Mouse (Mus musculus) heart, embryonic 13.5 days (tissue): ENCODE results near the gene Zswim8. TPM values are rescaled to one million over a fixed set of nuclear protein-coding genes. Genes with fewer than 3 reads are reported as not detected.
A peak's percentile ranks its signal among the peaks of the same experiment; 100 is the strongest.

Source experiments
- ATAC-seq: fragments of 200-750 bp; cut with Nextera tagmentation; 2 replicates; pipeline ENCODE4 v1.8.0; 2017; ENCODE audit warnings: moderate TSS enrichment; ENCODE audit not compliant: insufficient number of reproducible peaks, low FRiP score, low TSS enrichment; ENCODE audit errors: extremely low read depth
- H3K27ac ChIP-seq: fragments of 300-500 bp; sonication (generic); replicated peaks from 2 replicates; pipeline ENCODE4 v1.5.1; 2015; ENCODE audit warnings: moderate library complexity, mild to moderate bottlenecking, inconsistent platforms
- H3K27me3 ChIP-seq: fragments of 300-500 bp; sonication (generic); replicated peaks from 2 replicates; pipeline ENCODE4 v1.6.1; 2015; ENCODE audit warnings: mild to moderate bottlenecking, inconsistent platforms
- H3K36me3 ChIP-seq: fragments of 300-500 bp; sonication (generic); 2 replicates; pipeline ENCODE4 v1.6.1; 2015; ENCODE audit warnings: mild to moderate bottlenecking, inconsistent platforms
- H3K4me1 ChIP-seq: fragments of 300-500 bp; sonication (generic); 2 replicates; pipeline ENCODE4 v1.6.1; 2015; ENCODE audit warnings: inconsistent platforms
- H3K4me2 ChIP-seq: fragments of 300-500 bp; sonication (generic); 2 replicates; pipeline ENCODE4 v1.6.1; 2015; ENCODE audit warnings: inconsistent platforms, mild to moderate bottlenecking, moderate library complexity
- H3K4me3 ChIP-seq: fragments of 300-500 bp; sonication (generic); 2 replicates; pipeline ENCODE4 v1.5.1; 2015; ENCODE audit warnings: moderate library complexity, mild to moderate bottlenecking, inconsistent platforms
- H3K9ac ChIP-seq: fragments of 300-500 bp; sonication (generic); 2 replicates; pipeline ENCODE4 v1.6.1; 2015; ENCODE audit warnings: inconsistent platforms, mild to moderate bottlenecking, moderate library complexity
- H3K9me3 ChIP-seq: fragments of 300-500 bp; sonication (generic); 2 replicates; pipeline ENCODE4 v1.6.1; 2016; ENCODE audit warnings: inconsistent platforms
- WGBS: fragments of 180-500 bp; shearing (Covaris S2); methylation state at CpG from one replicate; pipeline ENCODE4 v1.1.7; 2015; ENCODE audit warnings: mixed read lengths; 5-methylcytosine and 5-hydroxymethylcytosine counted together
- polyA plus RNA-seq: library from polyadenylated mRNA; unstranded; fragments of >200 nt; fragmentation: Nextera tagmentation; extraction: Ambion mirVana; gene quantifications from 2 replicates; pipeline ENCODE4 v1.2.1, GENCODE M21; 2015

Gene Zswim8
- polyA plus RNA-seq, 1 experiment from 2014 or later = 23.4 TPM

DNA sequence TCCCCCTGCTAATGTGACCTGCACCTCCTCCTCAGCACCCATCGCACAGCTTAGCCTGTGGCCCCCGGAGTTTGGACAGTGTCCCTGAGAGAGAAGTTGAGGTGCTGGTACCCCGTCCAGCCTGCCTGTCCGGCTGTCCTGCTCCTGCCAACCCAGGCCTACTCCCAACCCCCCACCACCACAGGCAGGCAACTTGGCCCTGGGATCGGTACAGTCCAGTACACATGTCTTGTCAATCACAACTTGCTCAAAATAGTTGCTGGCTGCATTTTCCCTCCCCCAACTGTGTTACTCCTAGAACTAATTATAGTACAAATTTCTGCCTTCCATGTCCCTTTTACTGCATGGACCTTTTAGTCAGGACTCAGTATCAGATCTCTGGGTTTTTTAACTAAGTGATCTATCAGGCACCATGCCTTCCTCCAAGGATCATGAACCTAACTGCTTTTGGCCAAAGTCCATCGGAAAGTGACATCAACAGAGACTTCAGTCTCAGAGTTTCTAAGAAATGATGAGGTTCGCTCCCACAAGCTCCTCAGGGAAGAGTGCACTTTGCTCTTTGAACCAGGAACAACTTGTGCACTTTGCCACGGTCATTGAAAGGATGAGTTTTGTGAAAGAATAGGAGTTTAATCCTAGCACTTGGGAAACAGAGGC lies 39.1 kb upstream of the Zswim8 start, which contains the start of gene Synpo2l:
Gene Synpo2l, minus strand, starts transcription at position 201 of the 657 bp plus-strand sequence.
- 42% methylated on average over 8 of the region's 8 CpGs for WGBS

DNA sequence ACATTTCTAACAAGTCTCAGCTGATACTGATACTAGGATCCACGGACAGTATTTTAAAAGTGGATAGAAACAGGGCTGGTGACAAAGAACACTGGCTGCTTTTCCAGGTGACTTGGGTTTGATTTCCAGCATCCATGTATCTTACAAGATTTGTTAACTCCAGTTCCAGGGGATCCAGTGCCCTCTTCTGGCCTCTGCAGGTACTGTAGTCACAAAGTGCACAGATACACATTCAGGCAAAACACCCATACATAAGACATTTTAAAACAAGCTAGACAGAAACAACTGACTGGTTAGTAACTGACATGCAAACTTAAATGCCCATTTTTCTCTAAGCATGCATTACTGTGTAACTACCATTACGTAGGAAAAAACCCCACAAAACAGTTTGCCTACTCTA lies 34.4 kb upstream of the Zswim8 start:
- 84% methylated on average over 2 of the region's 2 CpGs for WGBS
- Histone ChIP-seq H3K36me3 (peaks cover 24% of the 10 kb centered on the region), H3K27ac (0 out of 2 replicates have a peak overlapping the region, but pooled peaks have one; percentile 12), H3K9ac (no peak overlapping the region), H3K4me3 (peak overlapping the region; percentile 74; the same call in 1 of the 2 replicates), H3K27me3 (0 out of 2 replicates have a peak, but pooled peaks cover 3% of the 10 kb centered on the region), H3K4me1 (peaks cover 27% of the 10 kb centered on the region), H3K9me3 (no peaks in the 10 kb centered on the region), H3K4me2 (peak overlapping the region; percentile 77)
- ATAC-seq = no peak

More for the DNA sequence above, 39.1 kb upstream of the Zswim8 start, which contains the start of gene Synpo2l:
- Histone ChIP-seq H3K36me3 (no peaks in the 10 kb centered on the region), H3K9ac (peak within 1 kb of the TSS; percentile 82), H3K27ac (peak within 1 kb of the TSS; percentile 98), H3K4me2 (peak within 1 kb of the TSS; percentile 91), H3K4me1 (peaks cover 43% of the 10 kb centered on the region), H3K27me3 (0 out of 2 replicates have a peak, but pooled peaks cover 3% of the 10 kb centered on the region), H3K4me3 (peak within 1 kb of the TSS; percentile 44), H3K9me3 (no peaks in the 10 kb centered on the region)
- ATAC-seq = no peak

DNA sequence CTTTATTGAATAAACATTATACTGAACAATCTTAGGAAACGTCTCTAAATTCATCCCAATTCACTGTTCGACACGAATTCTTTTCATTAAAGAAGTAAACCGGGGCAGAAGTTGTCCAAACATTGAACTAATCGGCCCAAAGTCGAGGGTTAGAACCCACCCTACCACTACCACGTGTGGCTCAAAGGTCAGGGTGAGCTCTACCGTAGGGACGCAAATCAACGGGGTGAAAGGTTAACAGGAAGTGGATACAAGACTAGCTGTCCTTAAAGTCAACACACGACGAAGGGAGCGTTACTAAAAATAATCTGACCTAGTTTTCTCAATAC lies 33.7 kb upstream of the Zswim8 start:
- 9% methylated on average over 13 of the region's 13 CpGs for WGBS
- H3K27ac ChIP-seq = peak overlapping the region; percentile 98
- H3K4me3 ChIP-seq = peak overlapping the region; percentile 74
- H3K27me3 ChIP-seq = 0 out of 2 replicates have a peak, but pooled peaks cover 3% of the 10 kb centered on the region
- peaks cover 31% of the 10 kb centered on the region for H3K36me3 ChIP-seq
- H3K9ac ChIP-seq = peak overlapping the region; percentile 75
- H3K4me2 ChIP-seq = peak overlapping the region; percentile 77
- H3K4me1 ChIP-seq = peaks cover 23% of the 10 kb centered on the region
- no peaks in the 10 kb centered on the region for H3K9me3 ChIP-seq
- ATAC-seq = no peak

DNA sequence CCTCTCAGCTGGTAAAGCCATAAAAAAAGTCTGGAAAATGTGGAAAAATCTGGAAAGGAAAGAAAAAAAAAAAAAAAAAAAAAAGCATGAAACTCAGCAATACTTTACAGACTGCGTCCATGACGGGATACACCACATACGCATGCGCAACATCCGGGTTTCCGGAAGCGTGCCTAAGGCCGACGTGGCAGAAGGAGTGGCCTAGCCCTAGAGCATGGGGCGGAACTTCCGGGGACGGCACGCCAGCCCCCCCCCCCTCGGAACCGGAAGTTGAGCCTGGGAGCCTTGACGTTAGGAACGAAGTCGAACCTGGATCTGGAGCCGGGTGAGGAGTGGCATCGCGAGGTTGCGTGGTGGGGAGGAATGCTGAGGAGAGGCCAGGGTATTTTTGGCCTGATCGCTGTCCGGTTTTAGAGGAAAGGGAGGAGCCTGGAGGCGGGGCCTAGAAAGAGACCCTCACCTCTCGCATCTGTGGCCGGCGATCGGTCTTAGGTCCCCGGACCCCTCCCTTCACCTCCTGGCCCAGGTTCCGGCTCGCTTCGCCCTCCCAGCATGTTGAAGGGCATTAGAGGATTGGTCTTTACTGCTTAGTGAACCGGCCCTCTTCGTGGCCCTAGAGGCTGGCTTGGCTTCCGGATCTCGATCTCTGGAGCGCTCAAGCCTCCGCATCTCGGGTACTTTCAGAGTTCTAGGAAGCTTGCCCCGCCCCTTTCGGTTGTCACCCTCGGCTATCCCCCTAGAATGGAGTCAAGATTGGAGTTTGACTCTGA lies 33.1 kb upstream of the Zswim8 start, which contains the start of gene Sec24c:
Gene Sec24c, plus strand, starts transcription at position 245 of the 770 bp plus-strand sequence.
- Histone ChIP-seq H3K36me3 (peaks cover 37% of the 10 kb centered on the region), H3K4me1 (peaks cover 18% of the 10 kb centered on the region), H3K27me3 (0 out of 2 replicates have a peak, but pooled peaks cover 3% of the 10 kb centered on the region), H3K9me3 (no peaks in the 10 kb centered on the region), H3K4me3 (peak within 1 kb of the TSS; percentile 74), H3K9ac (peak within 1 kb of the TSS; percentile 88), H3K27ac (peak within 1 kb of the TSS; percentile 98), H3K4me2 (peak within 1 kb of the TSS; percentile 89)
- ATAC-seq = peak; percentile 96
- WGBS = under 1% methylated on average over 42 of the region's 43 CpGs

GRCm38 (mm10) chr14:20677906-20678305 lies 29.4 kb upstream of the Zswim8 start:
- no peak overlapping the region for H3K9ac ChIP-seq
- H3K4me1 ChIP-seq = peaks cover 28% of the 10 kb centered on the region
- WGBS = 87% methylated on average over 4 of the region's 4 CpGs
- ATAC-seq = no peak
- H3K4me2 ChIP-seq = no peak overlapping the region
- H3K4me3 ChIP-seq = no peak overlapping the region
- no peaks in the 10 kb centered on the region for H3K9me3 ChIP-seq
- no peaks in the 10 kb centered on the region for H3K27me3 ChIP-seq
- no peak overlapping the region for H3K27ac ChIP-seq
- H3K36me3 ChIP-seq = peaks cover 73% of the 10 kb centered on the region

GRCm38 (mm10) chr14:20681742-20682141 lies 25.6 kb upstream of the Zswim8 start:
- H3K4me1 ChIP-seq = peaks cover 12% of the 10 kb centered on the region
- no peak overlapping the region for H3K4me3 ChIP-seq
- H3K4me2 ChIP-seq = no peak overlapping the region
- 87% methylated on average over 2 of the region's 2 CpGs for WGBS
- no peaks in the 10 kb centered on the region for H3K27me3 ChIP-seq
- peaks cover 100% of the 10 kb centered on the region for H3K36me3 ChIP-seq
- ATAC-seq = no peak
- H3K9ac ChIP-seq = no peak overlapping the region
- peak overlapping the region; percentile 53; the same call in 1 of the 2 replicates for H3K27ac ChIP-seq
- H3K9me3 ChIP-seq = no peaks in the 10 kb centered on the region

DNA sequence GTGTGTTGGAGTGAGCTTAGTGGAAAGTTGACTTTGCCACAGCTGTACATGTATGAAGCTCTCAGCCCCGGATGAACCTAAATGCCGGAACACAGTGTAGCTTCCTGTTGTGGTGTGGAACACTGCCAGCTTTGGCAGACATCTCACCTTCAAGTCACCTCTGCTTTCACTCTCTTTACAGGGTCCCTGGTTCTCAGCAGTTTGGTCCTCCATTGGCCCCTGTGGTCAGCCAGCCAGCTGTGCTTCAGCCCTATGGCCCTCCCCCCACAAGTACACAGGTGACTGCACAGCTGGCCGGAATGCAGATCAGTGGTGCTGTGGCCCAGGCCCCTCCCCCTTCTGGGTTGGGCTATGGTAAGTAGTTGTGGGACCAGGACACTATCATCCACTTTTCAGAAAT lies 24.9 kb upstream of the Zswim8 start:
- no peaks in the 10 kb centered on the region for H3K9me3 ChIP-seq
- H3K36me3 ChIP-seq = peaks cover 100% of the 10 kb centered on the region
- no peak for ATAC-seq
- H3K27ac ChIP-seq = peak overlapping the region; percentile 53
- H3K9ac ChIP-seq = no peak overlapping the region
- no peak overlapping the region for H3K4me3 ChIP-seq
- WGBS = 32% methylated on average over 3 of the region's 3 CpGs
- no peaks in the 10 kb centered on the region for H3K27me3 ChIP-seq
- peaks cover 12% of the 10 kb centered on the region for H3K4me1 ChIP-seq
- no peak overlapping the region for H3K4me2 ChIP-seq

DNA sequence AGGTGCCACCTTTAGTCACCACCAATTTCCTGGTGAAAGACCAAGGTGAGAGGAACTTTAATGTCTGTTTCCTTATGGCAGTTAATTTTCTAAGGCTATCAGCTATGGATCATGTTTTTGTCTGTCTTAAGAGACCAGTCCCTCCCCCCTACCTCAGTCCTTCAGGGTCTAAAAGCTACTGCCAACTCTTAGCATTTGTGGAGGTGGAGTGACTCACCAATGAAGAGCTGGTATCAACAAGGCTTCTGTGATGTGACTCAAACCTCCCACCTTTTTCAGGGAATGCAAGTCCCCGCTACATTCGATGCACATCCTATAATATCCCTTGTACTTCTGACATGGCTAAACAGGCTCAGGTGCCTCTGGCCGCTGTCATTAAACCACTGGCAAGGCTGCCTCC lies 20.8 kb upstream of the Zswim8 start:
- no peak for ATAC-seq
- WGBS = 93% methylated on average over 3 of the region's 3 CpGs
- peaks cover 100% of the 10 kb centered on the region for H3K36me3 ChIP-seq

GRCm38 (mm10) chr14:20689009-20689408 lies 18.3 kb upstream of the Zswim8 start:
- no peaks in the 10 kb centered on the region for H3K27me3 ChIP-seq
- H3K4me1 ChIP-seq = peaks cover 8% of the 10 kb centered on the region
- no peaks in the 10 kb centered on the region for H3K9me3 ChIP-seq
- 93% methylated on average over 2 of the region's 2 CpGs for WGBS
- H3K27ac ChIP-seq = no peak overlapping the region
- H3K4me2 ChIP-seq = no peak overlapping the region
- H3K36me3 ChIP-seq = peaks cover 100% of the 10 kb centered on the region
- H3K9ac ChIP-seq = no peak overlapping the region
- ATAC-seq = no peak
- no peak overlapping the region for H3K4me3 ChIP-seq

More for the DNA sequence above, 20.8 kb upstream of the Zswim8 start:
- Histone ChIP-seq H3K9me3 (no peaks in the 10 kb centered on the region), H3K4me2 (no peak overlapping the region), H3K4me1 (peaks cover 12% of the 10 kb centered on the region), H3K27ac (no peak overlapping the region), H3K27me3 (no peaks in the 10 kb centered on the region), H3K9ac (no peak overlapping the region), H3K4me3 (no peak overlapping the region)

GRCm38 (mm10) chr14:20691772-20692171 lies 15.6 kb upstream of the Zswim8 start:
- Histone ChIP-seq H3K36me3 (peaks cover 77% of the 10 kb centered on the region), H3K4me1 (peaks cover 25% of the 10 kb centered on the region), H3K9me3 (no peaks in the 10 kb centered on the region), H3K4me2 (no peak overlapping the region), H3K27ac (no peak overlapping the region), H3K4me3 (no peak overlapping the region), H3K9ac (no peak overlapping the region), H3K27me3 (no peaks in the 10 kb centered on the region)
- no peak for ATAC-seq
- 78% methylated on average over 6 of the region's 6 CpGs for WGBS

DNA sequence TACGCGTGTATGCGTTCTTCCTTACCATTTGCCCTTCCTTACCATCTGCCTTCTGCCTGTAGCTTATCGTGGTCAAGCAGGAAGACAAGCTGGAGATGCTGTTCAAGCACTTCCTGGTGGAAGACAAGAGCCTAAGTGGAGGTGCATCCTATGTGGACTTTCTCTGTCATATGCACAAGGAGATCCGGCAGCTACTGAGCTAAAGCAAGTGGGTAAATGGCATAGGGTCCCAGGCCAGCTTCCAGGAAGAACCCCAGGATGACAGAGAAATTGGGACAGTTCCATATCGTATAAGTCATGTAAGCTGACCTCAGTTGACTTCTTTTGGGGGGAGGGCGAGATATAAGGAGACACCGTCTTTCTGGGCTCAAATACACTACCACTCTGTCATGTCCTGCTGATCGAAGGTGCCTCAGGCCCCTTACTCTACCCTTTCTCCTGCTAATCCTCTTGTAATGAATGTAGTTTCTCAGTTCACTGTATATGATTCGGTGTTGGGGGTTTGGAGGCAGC lies 13.7 kb upstream of the Zswim8 start:
- no peak for ATAC-seq
- Histone ChIP-seq H3K9me3 (no peaks in the 10 kb centered on the region), H3K4me1 (peaks cover 44% of the 10 kb centered on the region), H3K27ac (peak overlapping the region; percentile 98; the same call in 1 of the 2 replicates), H3K36me3 (peaks cover 69% of the 10 kb centered on the region), H3K27me3 (no peaks in the 10 kb centered on the region), H3K4me3 (peak overlapping the region; percentile 89; the same call in 1 of the 2 replicates), H3K4me2 (peak overlapping the region; percentile 87; the same call in 1 of the 2 replicates), H3K9ac (no peak overlapping the region)
- WGBS = 77% methylated on average over 10 of the region's 10 CpGs
